Mouse (Mus musculus): Measurements from ENCODE around the gene Klhl40. TPM values are rescaled to one million over a fixed set of nuclear protein-coding genes. Genes with fewer than 3 reads are reported as not detected.

The Klhl40 gene
- 1.4 and 1.8 TPM in 2 replicates for polyA plus RNA-seq (2015; fragmentation: Nextera tagmentation; extraction: Ambion mirVana)

DNA sequence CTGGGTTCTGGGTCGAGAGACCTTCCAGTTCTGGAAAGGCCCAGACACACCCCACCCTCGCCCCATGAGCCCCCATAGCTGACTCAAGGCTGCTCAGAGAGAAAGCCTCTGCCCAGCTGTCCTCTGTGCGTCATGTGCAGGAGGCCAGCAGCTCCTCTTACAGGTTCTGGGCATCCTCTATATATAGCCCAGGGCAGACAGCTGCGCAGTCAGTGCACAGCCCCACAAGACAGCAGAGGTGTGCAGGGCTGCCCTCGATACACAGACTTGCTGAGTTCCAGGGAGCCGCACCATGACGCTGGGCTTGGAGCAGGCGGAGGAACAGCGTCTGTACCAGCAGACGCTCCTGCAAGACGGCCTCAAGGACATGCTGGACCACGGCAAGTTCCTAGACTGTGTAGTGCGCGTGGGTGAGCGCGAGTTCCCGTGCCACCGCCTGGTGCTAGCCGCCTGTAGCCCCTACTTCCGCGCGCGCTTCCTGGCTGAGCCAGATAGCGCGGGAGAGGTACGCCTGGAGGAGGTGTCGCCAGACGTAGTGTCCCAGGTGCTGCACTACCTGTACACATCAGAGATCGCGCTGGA, at the start of gene Klhl40:
Gene Klhl40, plus strand, starts transcription at position 124 of the 582 bp plus-strand sequence.
- Histone ChIP-seq H3K36me3 (no peaks in the 10 kb centered on the region), H3K4me3 (peak within 1 kb of the TSS; percentile 36), H3K9ac (peak within 1 kb of the TSS; percentile 5; the same call in 1 of the 2 replicates), H3K9me3 (no peaks in the 10 kb centered on the region), H3K27ac (replicated peaks) (peak within 1 kb of the TSS; percentile 17; the same call in 1 of the 2 replicates), H3K27me3 (peaks cover 27% of the 10 kb centered on the region), H3K4me1 (replicated peaks) (peaks cover 15% of the 10 kb centered on the region), H3K4me2 (peak within 1 kb of the TSS; percentile 69)
- 17% methylated on average over 30 of the region's 30 CpGs for WGBS
- ATAC-seq (ENCODE audit: low FRiP score, low read depth): peak; percentile 75

DNA sequence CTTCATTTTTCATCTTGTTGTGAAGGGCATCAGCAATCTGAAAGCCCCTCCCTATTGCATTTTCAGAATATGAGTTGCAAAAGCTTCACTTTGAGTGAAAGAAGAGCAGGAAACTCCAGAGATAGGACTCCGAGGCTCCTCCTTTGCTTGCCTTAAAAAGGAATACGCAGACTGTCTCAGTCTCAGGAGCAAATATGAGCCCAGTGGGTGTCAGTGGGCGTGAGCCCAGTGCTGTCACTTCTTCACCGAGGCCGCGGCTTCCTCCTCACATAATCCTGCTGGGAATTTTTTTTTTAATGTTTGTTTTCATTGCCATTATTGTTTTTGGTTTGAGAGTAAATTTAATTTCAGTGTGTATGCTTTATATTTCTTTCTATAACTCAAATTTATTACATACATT, 36.9 kb upstream of the Klhl40 start:
- Histone ChIP-seq H3K9me3 (no peaks in the 10 kb centered on the region), H3K9ac (no peak overlapping the region), H3K4me1 (replicated peaks) (no peaks in the 10 kb centered on the region), H3K4me2 (no peak overlapping the region), H3K27me3 (no peaks in the 10 kb centered on the region), H3K27ac (replicated peaks) (no peak overlapping the region), H3K4me3 (no peak overlapping the region), H3K36me3 (peaks cover 48% of the 10 kb centered on the region)
- no peak for ATAC-seq (ENCODE audit: low FRiP score, low read depth)
- 86% methylated on average over 6 of the region's 6 CpGs for WGBS

GRCm38 (mm10) chr9:121741168-121741567, 36.2 kb upstream of the Klhl40 start:
- Histone ChIP-seq H3K4me2 (no peak overlapping the region), H3K27me3 (no peaks in the 10 kb centered on the region), H3K4me3 (no peak overlapping the region), H3K4me1 (replicated peaks) (no peaks in the 10 kb centered on the region), H3K9ac (no peak overlapping the region), H3K9me3 (no peaks in the 10 kb centered on the region), H3K36me3 (peaks cover 53% of the 10 kb centered on the region), H3K27ac (replicated peaks) (no peak overlapping the region)
- WGBS: 97% methylated on average over 3 of the region's 3 CpGs
- ATAC-seq (ENCODE audit: low FRiP score, low read depth): no peak

- Histone ChIP-seq H3K4me1 (replicated peaks) (no peaks in the 10 kb centered on the region), H3K27me3 (no peaks in the 10 kb centered on the region), H3K27ac (replicated peaks) (no peak overlapping the region), H3K36me3 (peaks cover 77% of the 10 kb centered on the region), H3K4me3 (no peak overlapping the region), H3K9ac (no peak overlapping the region), H3K4me2 (no peak overlapping the region), H3K9me3 (no peaks in the 10 kb centered on the region)
- WGBS: 93% methylated on average over 8 of the region's 8 CpGs
- ATAC-seq (ENCODE audit: low FRiP score, low read depth): no peak
Measured at GRCm38 (mm10) chr9:121744051-121744450, 33.4 kb upstream of the Klhl40 start.

DNA sequence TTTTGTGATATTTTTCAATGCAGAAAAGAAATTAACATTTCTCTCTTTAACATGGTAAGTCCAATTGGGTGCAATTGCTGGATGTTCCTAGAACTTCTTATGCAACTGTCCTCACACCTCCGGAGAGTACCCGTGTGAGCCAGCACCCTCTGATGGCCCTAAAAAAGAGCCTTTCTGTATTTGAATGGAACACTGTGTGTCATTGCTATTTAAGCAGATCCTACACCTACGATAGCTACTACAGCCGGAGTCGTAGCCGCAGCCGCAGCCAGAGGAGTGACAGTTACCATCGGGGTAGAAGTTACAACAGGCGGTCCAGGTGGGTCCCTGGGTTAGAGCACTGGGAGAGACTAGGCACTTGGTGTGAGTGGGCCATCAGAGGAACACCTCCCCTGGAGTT, 24.6 kb upstream of the Klhl40 start:
- 98% methylated on average over 9 of the region's 9 CpGs for WGBS
- H3K27ac ChIP-seq (replicated peaks): no peak overlapping the region
- no peak for ATAC-seq (ENCODE audit: low FRiP score, low read depth)

DNA sequence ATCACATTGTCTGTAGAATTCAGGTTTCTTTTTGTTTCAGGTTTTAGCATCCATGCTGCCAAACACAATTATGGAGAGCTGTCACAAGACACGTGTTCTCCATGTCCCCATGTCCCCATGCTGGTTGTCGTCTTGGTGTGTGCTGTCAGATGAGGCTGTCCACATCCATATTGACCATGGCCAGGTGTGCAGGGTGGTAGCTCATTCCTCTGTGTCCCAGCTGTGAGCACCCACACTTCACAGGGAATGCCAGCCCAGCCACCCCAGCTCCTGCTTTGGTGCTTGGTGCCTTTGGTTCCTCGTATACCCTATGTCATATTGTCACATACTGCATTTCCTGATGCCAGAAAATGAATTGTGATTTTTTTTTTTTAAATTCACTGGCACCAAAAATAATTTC, 22.8 kb upstream of the Klhl40 start:
- no peak for ATAC-seq (ENCODE audit: low FRiP score, low read depth)
- WGBS: 91% methylated on average over 3 of the region's 3 CpGs
- H3K9me3 ChIP-seq: no peaks in the 10 kb centered on the region

More for the DNA sequence above, 24.6 kb upstream of the Klhl40 start:
- Histone ChIP-seq H3K4me1 (replicated peaks) (peaks cover 5% of the 10 kb centered on the region), H3K27me3 (no peaks in the 10 kb centered on the region), H3K4me3 (no peak overlapping the region), H3K4me2 (no peak overlapping the region), H3K9me3 (no peaks in the 10 kb centered on the region), H3K36me3 (peaks cover 86% of the 10 kb centered on the region), H3K9ac (no peak overlapping the region)

GRCm38 (mm10) chr9:121756785-121757184, 20.6 kb upstream of the Klhl40 start:
- WGBS: 91% methylated on average over 3 of the region's 3 CpGs
- Histone ChIP-seq H3K9ac (no peak overlapping the region), H3K27me3 (no peaks in the 10 kb centered on the region), H3K27ac (replicated peaks) (no peak overlapping the region), H3K4me1 (replicated peaks) (peaks cover 33% of the 10 kb centered on the region), H3K4me2 (no peak overlapping the region), H3K4me3 (no peak overlapping the region), H3K9me3 (no peaks in the 10 kb centered on the region), H3K36me3 (peaks cover 47% of the 10 kb centered on the region)
- no peak for ATAC-seq (ENCODE audit: low FRiP score, low read depth)

More for the DNA sequence above, 22.8 kb upstream of the Klhl40 start:
- Histone ChIP-seq H3K36me3 (peaks cover 68% of the 10 kb centered on the region), H3K4me2 (no peak overlapping the region), H3K27ac (replicated peaks) (no peak overlapping the region), H3K4me3 (no peak overlapping the region), H3K9ac (no peak overlapping the region), H3K27me3 (no peaks in the 10 kb centered on the region), H3K4me1 (replicated peaks) (peaks cover 19% of the 10 kb centered on the region)

GRCm38 (mm10) chr9:121757432-121757831, 20.0 kb upstream of the Klhl40 start:
- no peaks in the 10 kb centered on the region for H3K27me3 ChIP-seq
- no peak overlapping the region for H3K27ac ChIP-seq (replicated peaks)
- WGBS: 50% methylated on average over 3 of the region's 3 CpGs

GRCm38 (mm10) chr9:121757835-121758814, 19.3 kb upstream of the Klhl40 start:
- Histone ChIP-seq H3K4me3 (peak overlapping the region; percentile 62), H3K27ac (replicated peaks) (peak overlapping the region; percentile 74; the same call in 1 of the 2 replicates), H3K27me3 (no peaks in the 10 kb centered on the region), H3K36me3 (peaks cover 36% of the 10 kb centered on the region), H3K4me2 (peak overlapping the region; percentile 77), H3K9ac (peak overlapping the region; percentile 80), H3K9me3 (no peaks in the 10 kb centered on the region), H3K4me1 (replicated peaks) (peaks cover 41% of the 10 kb centered on the region)
- 55% methylated on average over 10 of the region's 10 CpGs for WGBS
- no peak for ATAC-seq (ENCODE audit: low FRiP score, low read depth)

More at GRCm38 (mm10) chr9:121757432-121757831, 20.0 kb upstream of the Klhl40 start:
- Histone ChIP-seq H3K4me1 (replicated peaks) (peaks cover 38% of the 10 kb centered on the region), H3K4me2 (no peak overlapping the region), H3K9ac (no peak overlapping the region), H3K9me3 (no peaks in the 10 kb centered on the region), H3K4me3 (no peak overlapping the region), H3K36me3 (peaks cover 41% of the 10 kb centered on the region)
- ATAC-seq (ENCODE audit: low FRiP score, low read depth): no peak

DNA sequence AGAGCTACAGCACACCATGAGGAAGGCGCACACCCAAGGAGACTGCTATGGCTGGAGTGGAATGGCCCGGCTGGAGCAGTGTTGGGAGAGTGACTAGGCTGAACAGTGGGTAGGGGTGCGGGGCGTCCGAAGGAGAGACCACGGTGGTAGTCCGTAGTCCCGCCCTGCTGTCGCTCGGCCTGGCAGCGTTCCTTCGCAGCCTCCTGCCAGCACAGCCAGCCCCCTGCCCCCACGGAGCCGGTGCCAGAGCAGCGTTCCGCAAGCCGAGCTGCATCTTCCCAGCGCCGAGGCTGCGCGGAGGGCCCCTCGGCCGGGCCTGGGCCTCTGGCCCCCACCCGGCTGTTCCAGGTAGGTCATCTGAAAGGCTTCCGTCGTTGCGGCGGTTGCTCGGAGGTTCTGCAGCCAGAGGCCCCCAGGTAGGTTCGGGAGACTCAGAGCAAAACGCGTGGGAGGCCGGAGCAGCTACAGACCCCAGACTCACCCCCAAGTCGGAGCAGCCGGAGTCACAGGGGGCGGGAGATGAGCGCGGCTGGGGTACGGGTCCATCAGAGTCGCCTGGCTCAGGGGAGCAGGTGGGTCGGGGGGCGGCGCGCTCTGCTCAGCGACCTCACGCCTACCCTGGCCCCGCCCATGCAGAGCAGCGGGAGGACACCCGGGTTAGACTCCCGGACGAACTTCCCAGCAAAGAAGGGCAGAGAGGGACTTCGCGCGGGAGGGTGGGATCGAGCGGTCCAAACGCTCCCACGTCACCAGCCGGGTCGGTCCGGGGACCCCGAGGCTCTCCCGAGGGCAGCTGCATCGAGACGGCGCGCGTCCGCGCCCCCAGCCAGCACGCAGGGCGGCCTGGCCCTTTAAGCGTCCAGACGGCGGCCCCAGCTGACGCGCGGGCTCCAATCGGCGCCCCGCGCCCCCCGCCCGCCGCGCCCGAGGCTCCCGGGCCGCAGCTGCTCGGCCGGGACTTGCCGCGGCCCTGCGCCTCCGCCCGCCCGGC, 18.0 kb upstream of the Klhl40 start, which contains the start of gene Zfp651:
Gene Zfp651, plus strand, starts transcription at position 240 of the 991 bp plus-strand sequence.
- H3K36me3 ChIP-seq: peaks cover 31% of the 10 kb centered on the region
- ATAC-seq (ENCODE audit: low FRiP score, low read depth): peak; percentile 82
- H3K4me1 ChIP-seq (replicated peaks): peaks cover 42% of the 10 kb centered on the region
- no peaks in the 10 kb centered on the region for H3K27me3 ChIP-seq
- peak within 1 kb of the TSS; percentile 62 for H3K4me3 ChIP-seq
- H3K27ac ChIP-seq (replicated peaks): peak within 1 kb of the TSS; percentile 74
- H3K9me3 ChIP-seq: no peaks in the 10 kb centered on the region
- WGBS: under 1% methylated on average over 76 of the region's 97 CpGs
- peak within 1 kb of the TSS; percentile 80 for H3K9ac ChIP-seq
- H3K4me2 ChIP-seq: peak within 1 kb of the TSS; percentile 77

All from hindbrain, embryonic 15.5 days (tissue).